Mouse (Mus musculus) neural tube, embryonic 14.5 days (tissue): ENCODE measurements around the gene Fbxo44. TPM values are rescaled to one million over a fixed set of nuclear protein-coding genes. Genes with fewer than 3 reads are reported as not detected.

Experiments used
- microRNA-seq: library from miRNA; unstranded; fragments of <30 nt; microRNA quantifications from one replicate; pipeline ENCODE4, GENCODE M21; 2016
- polyA plus RNA-seq: library from polyadenylated mRNA; unstranded; fragments of >200 nt; fragmentation: Nextera tagmentation; extraction: Ambion mirVana; gene quantifications from 2 replicates; pipeline ENCODE4 v1.2.1, GENCODE M21; 2014

The Fbxo44 gene
- polyA plus RNA-seq, 1 experiment from 2014 or later = 116 TPM

Small RNA genes lying within 50 kb of the gene (microRNA-seq; reads per million reads assigned to microRNA genes)
- gene Mir7022 = not detected

Other genes with a start within 250 kb of the Fbxo44 start
- gene Plod1, start 223.7 kb downstream of the Fbxo44 start, polyA plus RNA-seq = 15.6 and 29.7 TPM in 2 replicates
- gene 2510039O18Rik, start 219.6 kb downstream of the Fbxo44 start, polyA plus RNA-seq = 14.9 and 17.4 TPM in 2 replicates
- 0.36 and 0.55 TPM in 2 replicates for gene Nppb, start 174.7 kb downstream of the Fbxo44 start, polyA plus RNA-seq
- 2.4 and 2.6 TPM in 2 replicates for gene Nppa, start 159.8 kb downstream of the Fbxo44 start, polyA plus RNA-seq
- gene Clcn6, start 121.7 kb downstream of the Fbxo44 start, polyA plus RNA-seq = 25.8 and 30.6 TPM in 2 replicates
- 16.5 and 20.3 TPM in 2 replicates for gene Mthfr, start 121.4 kb downstream of the Fbxo44 start, polyA plus RNA-seq
- gene Agtrap, start 72.5 kb downstream of the Fbxo44 start, polyA plus RNA-seq = 2.6 and 5.5 TPM in 2 replicates
- gene Mad2l2, start 30.1 kb downstream of the Fbxo44 start, polyA plus RNA-seq = 114 and 127 TPM in 2 replicates
- gene Draxin, start 29.8 kb downstream of the Fbxo44 start, polyA plus RNA-seq = 13.2 and 13.8 TPM in 2 replicates
- gene Fbxo6, start 8.3 kb downstream of the Fbxo44 start, polyA plus RNA-seq = 18.0 and 19.7 TPM in 2 replicates
- gene Fbxo2, start 139 bp upstream of the Fbxo44 start, polyA plus RNA-seq = 7.4 and 10.4 TPM in 2 replicates
- 19.5 and 19.9 TPM in 2 replicates for gene Disp3, start 127.5 kb upstream of the Fbxo44 start, polyA plus RNA-seq